Mouse (Mus musculus) cortical plate, adult 2 months (tissue): ENCODE measurements around the gene Olig1.

Source experiments
- CTCF ChIP-seq: fragments of 200-500 bp; IDR thresholded peaks from 2 replicates; pipeline ENCODE4 v1.5.1; 2011; ENCODE audit warnings: mild to moderate bottlenecking, control low read depth, low read length; ENCODE audit not compliant: insufficient read depth; ENCODE audit errors: extremely low read depth
- POLR2A ChIP-seq: fragments of 200-500 bp; IDR thresholded peaks from 2 replicates; pipeline ENCODE4 v1.6.1; 2011; ENCODE audit warnings: mild to moderate bottlenecking, low read length, control low read depth; ENCODE audit not compliant: insufficient read depth; ENCODE audit errors: extremely low read depth

DNA sequence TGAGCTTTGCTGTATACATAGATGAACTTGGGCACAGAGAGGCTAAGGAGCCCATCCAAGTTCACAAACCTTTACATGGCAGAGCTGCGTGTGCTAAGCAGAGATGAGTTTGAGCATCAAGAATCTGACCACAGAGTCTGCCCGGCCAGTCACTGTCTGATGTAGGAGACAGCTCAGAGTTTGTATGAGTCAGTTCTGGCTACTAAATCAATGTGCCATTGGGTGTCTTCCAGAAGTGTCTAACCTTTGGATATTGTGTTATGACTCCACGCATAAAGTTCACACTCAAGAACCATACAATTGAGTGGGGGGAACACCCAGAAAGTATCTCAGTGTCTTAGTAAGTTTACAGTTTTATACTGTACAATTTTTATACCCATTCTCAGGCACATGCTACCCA lies 8.7 kb upstream of the Olig1 start:
- no peak for TF ChIP-seq CTCF
- TF ChIP-seq POLR2A = no peak
